Mouse (Mus musculus): Measurements from ENCODE around the gene Tmem63c. TPM values are rescaled to one million over a fixed set of nuclear protein-coding genes. Genes with fewer than 3 reads are reported as not detected.

Gene Tmem63c
- polyA plus RNA-seq, 1 experiment from 2014 or later: not detected

- WGBS (ENCODE audit: insufficient replicate concordance): 50% methylated on average over 6 of the region's 6 CpGs
Observed at GRCm38 (mm10) chr12:87132210-87132609, 111.1 kb downstream of the Tmem63c start.

GRCm38 (mm10) chr12:87132784-87133183 is 111.6 kb downstream of the Tmem63c start:
- peak; percentile 63; the same call in 1 of the 2 replicates for ATAC-seq (ENCODE audit: low read depth)
- H3K4me2 ChIP-seq: no peak overlapping the region
- H3K27me3 ChIP-seq: no peaks in the 10 kb centered on the region
- peaks cover 12% of the 10 kb centered on the region for H3K4me1 ChIP-seq (replicated peaks)
- whole genome bisulfite sequencing (ENCODE audit: insufficient replicate concordance): 52% methylated on average over 9 of the region's 9 CpGs
- H3K4me3 ChIP-seq (replicated peaks): no peak overlapping the region
- H3K9me3 ChIP-seq (replicated peaks): no peaks in the 10 kb centered on the region
- no peak for DNase-seq
- no peak overlapping the region for H3K27ac ChIP-seq
- no peak overlapping the region for H3K9ac ChIP-seq
- peaks cover 13% of the 10 kb centered on the region; the same call in 1 of the 2 replicates for H3K36me3 ChIP-seq

More at GRCm38 (mm10) chr12:87132210-87132609, 111.1 kb downstream of the Tmem63c start:
- no peak overlapping the region for H3K4me2 ChIP-seq
- H3K27me3 ChIP-seq: no peaks in the 10 kb centered on the region
- H3K27ac ChIP-seq: no peak overlapping the region
- H3K4me1 ChIP-seq (replicated peaks): peaks cover 12% of the 10 kb centered on the region
- no peak overlapping the region for H3K9ac ChIP-seq
- no peak for DNase-seq
- H3K36me3 ChIP-seq: peaks cover 7% of the 10 kb centered on the region; the same call in 1 of the 2 replicates
- no peak overlapping the region for H3K4me3 ChIP-seq (replicated peaks)
- no peaks in the 10 kb centered on the region for H3K9me3 ChIP-seq (replicated peaks)
- no peak for ATAC-seq (ENCODE audit: low read depth)

GRCm38 (mm10) chr12:87137439-87138341 is 116.5 kb downstream of the Tmem63c start:
- no peak overlapping the region for H3K27ac ChIP-seq
- 81% methylated on average over 15 of the region's 15 CpGs for WGBS (ENCODE audit: insufficient replicate concordance)
- ATAC-seq (ENCODE audit: low read depth) (no peak), DNase-seq (no peak)
- H3K9ac ChIP-seq: no peak overlapping the region
- no peak overlapping the region for H3K4me3 ChIP-seq (replicated peaks)
- peaks cover 7% of the 10 kb centered on the region; the same call in 1 of the 2 replicates for H3K36me3 ChIP-seq
- H3K27me3 ChIP-seq: no peaks in the 10 kb centered on the region
- H3K9me3 ChIP-seq (replicated peaks): no peaks in the 10 kb centered on the region
- no peak overlapping the region for H3K4me2 ChIP-seq
- H3K4me1 ChIP-seq (replicated peaks): peaks cover 3% of the 10 kb centered on the region

GRCm38 (mm10) chr12:87138342-87138701 is 117.2 kb downstream of the Tmem63c start:
- Histone ChIP-seq H3K4me1 (replicated peaks) (no peaks in the 10 kb centered on the region), H3K27ac (no peak overlapping the region), H3K9ac (no peak overlapping the region), H3K36me3 (peaks cover 7% of the 10 kb centered on the region; the same call in 1 of the 2 replicates), H3K4me3 (replicated peaks) (no peak overlapping the region), H3K27me3 (no peaks in the 10 kb centered on the region), H3K4me2 (no peak overlapping the region), H3K9me3 (replicated peaks) (no peaks in the 10 kb centered on the region)
- DNase-seq (no peak), ATAC-seq (ENCODE audit: low read depth) (no peak)
- WGBS (ENCODE audit: insufficient replicate concordance): 78% methylated on average over 2 of the region's 2 CpGs

- Histone ChIP-seq H3K36me3 (peaks cover 7% of the 10 kb centered on the region; the same call in 1 of the 2 replicates), H3K4me3 (replicated peaks) (no peak overlapping the region), H3K27ac (no peak overlapping the region), H3K27me3 (no peaks in the 10 kb centered on the region), H3K4me2 (no peak overlapping the region), H3K9me3 (replicated peaks) (no peaks in the 10 kb centered on the region), H3K9ac (no peak overlapping the region), H3K4me1 (replicated peaks) (no peaks in the 10 kb centered on the region)
- whole genome bisulfite sequencing (ENCODE audit: insufficient replicate concordance): 69% methylated on average over 2 of the region's 2 CpGs
- no peak for ATAC-seq (ENCODE audit: low read depth)
- DNase-seq: no peak
Observed at GRCm38 (mm10) chr12:87138768-87139167, 117.6 kb downstream of the Tmem63c start.

Small RNA genes within 50 kb of the gene (microRNA-seq; reads per million reads assigned to microRNA genes)
- gene Gm25847: not detected

Other genes starting within 250 kb of the Tmem63c start
- 2.8 and 3.0 TPM in 2 replicates for gene Irf2bpl, start 136.5 kb upstream of the Tmem63c start, polyA plus RNA-seq (2015; fragmentation: Nextera tagmentation; extraction: Ambion mirVana)
- gene Cipc, start 74.3 kb upstream of the Tmem63c start, polyA plus RNA-seq (2015; fragmentation: Nextera tagmentation; extraction: Ambion mirVana): 11.6 and 13.6 TPM in 2 replicates
- gene Zdhhc22, start 30.9 kb upstream of the Tmem63c start, polyA plus RNA-seq (2015; fragmentation: Nextera tagmentation; extraction: Ambion mirVana): 0.03 TPM in 1 of 2 replicates, not detected in the other
- gene Ngb, start 81.2 kb downstream of the Tmem63c start, polyA plus RNA-seq (2015; fragmentation: Nextera tagmentation; extraction: Ambion mirVana): 0.13 and 0.16 TPM in 2 replicates
- 61.1 and 67.2 TPM in 2 replicates for gene Gstz1, start 125.8 kb downstream of the Tmem63c start, polyA plus RNA-seq (2015; fragmentation: Nextera tagmentation; extraction: Ambion mirVana)
- 3.8 and 4.9 TPM in 2 replicates for gene Pomt2, start 126.6 kb downstream of the Tmem63c start, polyA plus RNA-seq (2015; fragmentation: Nextera tagmentation; extraction: Ambion mirVana)
- gene Samd15, start 178.4 kb downstream of the Tmem63c start, polyA plus RNA-seq (2015; fragmentation: Nextera tagmentation; extraction: Ambion mirVana): 8.8 and 12.4 TPM in 2 replicates
- gene Tmed8, start 179.1 kb downstream of the Tmem63c start, polyA plus RNA-seq (2015; fragmentation: Nextera tagmentation; extraction: Ambion mirVana): 0.43 and 0.58 TPM in 2 replicates
- 0.19 and 0.29 TPM in 2 replicates for gene Noxred1, start 217.4 kb downstream of the Tmem63c start, polyA plus RNA-seq (2015; fragmentation: Nextera tagmentation; extraction: Ambion mirVana)
- 9.8 and 10.6 TPM in 2 replicates for gene Vipas39, start 244.9 kb downstream of the Tmem63c start, polyA plus RNA-seq (2015; fragmentation: Nextera tagmentation; extraction: Ambion mirVana)
- gene Ahsa1, start 245.1 kb downstream of the Tmem63c start, polyA plus RNA-seq (2015; fragmentation: Nextera tagmentation; extraction: Ambion mirVana): 196 and 212 TPM in 2 replicates

Data from liver, embryonic 13.5 days (tissue).